ENCODE assay signal across 16 mouse cellular contexts in genomic region chr11:99112700-99113099, GRCm38 (mm10). TPM values are rescaled to one million over a fixed set of nuclear protein-coding genes. Genes with fewer than 3 reads are reported as not detected.
A peak's percentile ranks its signal among the peaks of the same experiment; 100 is the strongest.
DNase-seq lines count a peak whose midpoint lies in the region; ATAC-seq and TF ChIP-seq lines count a peak whose summit lies in the region.
"Had no signal": no experiment of that assay in that cellular context is flagged by ENCODE, and none has a peak within 500 bp of the region (broad histone marks: within the 10 kb centered on the region; RNA-seq: fewer than 3 reads in every experiment).

No protein-coding gene starts in this region.

- TF ChIP-seq CTCF in small intestine, adult 2 months (IDR thresholded peaks at IDR 0.05; ENCODE audit: extremely low read depth, insufficient read length, insufficient replicate concordance, low read depth, low read length), result no peak

- no peak for DNase-seq in heart, postnatal 10 days
- DNase-seq in lung, postnatal 4 days, result no peak
- no peak for DNase-seq in limb, embryonic 10.5 days (ENCODE audit: low spot score)
- DNase-seq in left cerebral cortex, postnatal 14 days (ENCODE audit: low spot score in 2 of 2), result no peak
- DNase-seq: adrenal gland, postnatal 10 days; cerebellum, adult 2 months; gastrocnemius, postnatal 14 days; kidney, adult 11 months; layer of hippocampus, adult 9-11 months had no signal

- intact Hi-C loops in heart, postnatal 10 days (cut with DNase I), result no loop called here
- intact Hi-C loops in left cerebral cortex, postnatal 14 days (cut with DNase I), result loop anchor here (5.0 kb wide), 1 partner anchor 35 kb away; no protein-coding TSS in a partner anchor

- no peak overlapping the region; the same call in 1 of the 2 replicates for H3K9ac ChIP-seq in heart, embryonic 12.5 days
- peak overlapping the region; percentile 34; the same call in 1 of the 2 replicates for H3K9ac ChIP-seq in lung, embryonic 16.5 days (ENCODE audit: low read length)
- H3K9ac ChIP-seq: liver, embryonic 14.5 days had no signal

- H3K4me3 ChIP-seq in heart, embryonic 12.5 days, result no peak overlapping the region
- H3K4me3 ChIP-seq in lung, embryonic 16.5 days (ENCODE audit: low read length), result no peak overlapping the region
- H3K4me3 ChIP-seq in limb, embryonic 10.5 days, result 0 out of 2 replicates have a peak overlapping the region, but pooled peaks have one; percentile 7
- no peak overlapping the region for H3K4me3 ChIP-seq in small intestine, adult 2 months (ENCODE audit: low read depth, low read length)
- H3K4me3 ChIP-seq: erythroblast, embryonic 14.5 days had no signal

- H3K4me1 ChIP-seq in heart, embryonic 12.5 days (replicated peaks), result peaks cover 9% of the 10 kb centered on the region; the same call in 1 of the 2 replicates
- H3K4me1 ChIP-seq in lung, embryonic 16.5 days (replicated peaks; ENCODE audit: control insufficient read depth, insufficient read depth, low read length), result peaks cover 7% of the 10 kb centered on the region
- H3K4me1 ChIP-seq in limb, embryonic 10.5 days, result peaks cover 36% of the 10 kb centered on the region
- peaks cover 24% of the 10 kb centered on the region for H3K4me1 ChIP-seq in small intestine, adult 2 months (ENCODE audit: control insufficient read depth, insufficient read depth, insufficient read length, low read length)

- no peaks in the 10 kb centered on the region for H3K27me3 ChIP-seq in heart, embryonic 12.5 days (replicated peaks)
- H3K27me3 ChIP-seq in lung, embryonic 16.5 days (ENCODE audit: control insufficient read depth, insufficient read depth, low read depth, low read length), result no peaks in the 10 kb centered on the region
- H3K27me3 ChIP-seq in limb, embryonic 10.5 days (ENCODE audit: low read depth, poor library complexity, severe bottlenecking), result no peaks in the 10 kb centered on the region
- no peaks in the 10 kb centered on the region for H3K27me3 ChIP-seq in small intestine, adult 2 months (ENCODE audit: control insufficient read depth, insufficient read depth, low read length)

- 0 out of 2 replicates have a peak, but pooled peaks have one; percentile 29 for ATAC-seq in heart, embryonic 12.5 days (ENCODE audit: insufficient number of reproducible peaks, low FRiP score)
- ATAC-seq in lung, embryonic 16.5 days (ENCODE audit: low read depth), result no peak
- ATAC-seq in inflammation-experienced regulatory T-cells, adult 6 months, result no peak
- ATAC-seq: Patski had no signal

- WGBS in heart, embryonic 12.5 days, result 30% methylated on average over 5 of the region's 5 CpGs
- 5% methylated on average over 5 of the region's 5 CpGs for WGBS in lung, embryonic 16.5 days
- 33% methylated on average over 5 of the region's 5 CpGs for WGBS in limb, embryonic 10.5 days
- 16% methylated on average over 5 of the region's 5 CpGs for WGBS in small intestine, adult 2 months

- peak overlapping the region; percentile 67 for H3K27ac ChIP-seq in heart, embryonic 12.5 days (ENCODE audit: poor library complexity, severe bottlenecking)
- H3K27ac ChIP-seq in lung, embryonic 16.5 days (ENCODE audit: low read length), result peak overlapping the region; percentile 71
- H3K27ac ChIP-seq in limb, embryonic 10.5 days, result peak overlapping the region; percentile 82
- peak overlapping the region; percentile 33 for H3K27ac ChIP-seq in small intestine, adult 2 months (ENCODE audit: insufficient read depth, low read depth, low read length)
- H3K27ac ChIP-seq: liver, embryonic 14.5 days had no signal

- H3K36me3 ChIP-seq in heart, embryonic 12.5 days, result no peaks in the 10 kb centered on the region
- H3K36me3 ChIP-seq in lung, embryonic 16.5 days (ENCODE audit: control insufficient read depth, insufficient read depth, low read length), result no peaks in the 10 kb centered on the region
- H3K36me3 ChIP-seq in limb, embryonic 10.5 days, result 0 out of 2 replicates have a peak, but pooled peaks cover 2% of the 10 kb centered on the region
- no peaks in the 10 kb centered on the region for H3K36me3 ChIP-seq in small intestine, adult 2 months (ENCODE audit: control insufficient read depth, insufficient read depth, low read length)

- no peaks in the 10 kb centered on the region for H3K9me3 ChIP-seq in heart, embryonic 12.5 days (replicated peaks)
- peaks cover 3% of the 10 kb centered on the region; the same call in 1 of the 2 replicates for H3K9me3 ChIP-seq in lung, embryonic 16.5 days (ENCODE audit: control insufficient read depth, low read length)
- no peaks in the 10 kb centered on the region for H3K9me3 ChIP-seq in limb, embryonic 10.5 days (replicated peaks)

- no peak for TF ChIP-seq POLR2A in small intestine, adult 2 months (IDR thresholded peaks at IDR 0.05; ENCODE audit: low read depth, low read length)

- no peak overlapping the region for H3K4me2 ChIP-seq in heart, embryonic 12.5 days
- H3K4me2 ChIP-seq in lung, embryonic 16.5 days (ENCODE audit: low read depth, low read length), result 0 out of 2 replicates have a peak overlapping the region, but pooled peaks have one; percentile 11

RNA-seq across cellular contexts. Expression of gene Tns4, which starts 23.6 kb away (rescaled TPM):
- 0.05 and 0.11 TPM in 2 replicates for polyA plus RNA-seq in heart, embryonic 12.5 days (2016; fragmentation: Nextera tagmentation; extraction: Ambion mirVana)
- under 1 TPM; 0.12 TPM for total RNA-seq in heart, postnatal 10 days (2021)
- polyA plus RNA-seq in lung, embryonic 16.5 days (2015; fragmentation: Nextera tagmentation; extraction: Ambion mirVana), result 0.19 and 0.39 TPM in 2 replicates
- polyA plus RNA-seq in limb, embryonic 10.5 days (2016; fragmentation: Nextera tagmentation; extraction: Ambion mirVana), result 0.74 and 1.4 TPM in 2 replicates
- 4.8 and 47.8 TPM in 2 replicates for polyA plus RNA-seq in small intestine, adult 2 months (2012; rRNA removed)
- polyA plus RNA-seq in inflammation-experienced regulatory T-cells, adult 6 months (2017; shearing (Covaris generic)), result under 1 TPM; 0.30 to 0.58 (median 0.51) TPM
- total RNA-seq in left cerebral cortex, postnatal 14 days (2021), result under 1 TPM; 0.33 to 0.34 TPM
- polyA plus RNA-seq: erythroblast, embryonic 14.5 days; Patski had no signal

RNA-seq across cellular contexts. Expression of gene Ccr7, which starts 42.2 kb away (rescaled TPM):
- 0.08 TPM in 1 of 2 replicates, not detected in the other for polyA plus RNA-seq in heart, embryonic 12.5 days (2016; fragmentation: Nextera tagmentation; extraction: Ambion mirVana)
- under 1 TPM; 0.42 to 0.62 TPM for total RNA-seq in heart, postnatal 10 days (2021)
- 0.18 and 0.20 TPM in 2 replicates for polyA plus RNA-seq in lung, embryonic 16.5 days (2015; fragmentation: Nextera tagmentation; extraction: Ambion mirVana)
- polyA plus RNA-seq in limb, embryonic 10.5 days (2016; fragmentation: Nextera tagmentation; extraction: Ambion mirVana), result 0.82 and 1.3 TPM in 2 replicates
- polyA plus RNA-seq in small intestine, adult 2 months (2012; rRNA removed), result 2.5 and 4.1 TPM in 2 replicates
- 100 to 1,000 TPM in 2 of 3 experiments, 10 to 100 TPM in 1; 16.6 to 295 (median 286) TPM for polyA plus RNA-seq in inflammation-experienced regulatory T-cells, adult 6 months (2017; shearing (Covaris generic))
- total RNA-seq in left cerebral cortex, postnatal 14 days (2021), result not detected
- polyA plus RNA-seq: erythroblast, embryonic 14.5 days had no signal
